Mouse (Mus musculus): ENCODE measurements around the gene Pla2g5. TPM values are rescaled to one million over a fixed set of nuclear protein-coding genes. Genes with fewer than 3 reads are reported as not detected.

Gene Pla2g5
- polyA plus RNA-seq, 1 experiment from 2014 or later = 2.1 TPM

- Histone ChIP-seq H3K4me1 (peaks cover 26% of the 10 kb centered on the region), H3K4me2 (no peak overlapping the region), H3K4me3 (no peak overlapping the region), H3K9ac (no peak overlapping the region), H3K36me3 (no peaks in the 10 kb centered on the region), H3K9me3 (peaks cover 13% of the 10 kb centered on the region), H3K27ac (replicated peaks) (no peak overlapping the region), H3K27me3 (replicated peaks) (peaks cover 16% of the 10 kb centered on the region)
- ATAC-seq (ENCODE audit: extremely low read depth, insufficient number of reproducible peaks, low FRiP score, low TSS enrichment) = no peak
- WGBS = 75% methylated on average over 2 of the region's 2 CpGs
Observed at GRCm38 (mm10) chr4:138821036-138821435, 42.2 kb downstream of the Pla2g5 start.

- Histone ChIP-seq H3K4me1 (peaks cover 20% of the 10 kb centered on the region), H3K9me3 (peaks cover 12% of the 10 kb centered on the region), H3K4me2 (peak overlapping the region; percentile 49), H3K36me3 (no peaks in the 10 kb centered on the region), H3K27ac (replicated peaks) (0 out of 2 replicates have a peak overlapping the region, but pooled peaks have one; percentile 42), H3K9ac (peak overlapping the region; percentile 38; the same call in 1 of the 2 replicates), H3K4me3 (no peak overlapping the region), H3K27me3 (replicated peaks) (peaks cover 31% of the 10 kb centered on the region)
- WGBS = 19% methylated on average over 8 of the region's 8 CpGs
- peak; percentile 65; the same call in 1 of the 2 replicates for ATAC-seq (ENCODE audit: extremely low read depth, insufficient number of reproducible peaks, low FRiP score, low TSS enrichment)
Observed at GRCm38 (mm10) chr4:138819101-138819500, 44.2 kb downstream of the Pla2g5 start.

- Histone ChIP-seq H3K27ac (replicated peaks) (no peak overlapping the region), H3K27me3 (replicated peaks) (peaks cover 45% of the 10 kb centered on the region), H3K9ac (no peak overlapping the region), H3K9me3 (peaks cover 4% of the 10 kb centered on the region), H3K4me1 (peaks cover 20% of the 10 kb centered on the region), H3K4me3 (no peak overlapping the region), H3K4me2 (no peak overlapping the region), H3K36me3 (no peaks in the 10 kb centered on the region)
- ATAC-seq (ENCODE audit: extremely low read depth, insufficient number of reproducible peaks, low FRiP score, low TSS enrichment) = no peak
- 55% methylated on average over 6 of the region's 6 CpGs for WGBS
Observed at GRCm38 (mm10) chr4:138817736-138818135, 45.5 kb downstream of the Pla2g5 start.

- H3K27me3 ChIP-seq (replicated peaks) = peaks cover 60% of the 10 kb centered on the region
Observed at GRCm38 (mm10) chr4:138816166-138816565, 47.1 kb downstream of the Pla2g5 start.

GRCm38 (mm10) chr4:138806920-138807541, 56.3 kb downstream of the Pla2g5 start:
- 51% methylated on average over 7 of the region's 7 CpGs for WGBS
- no peak overlapping the region for H3K4me2 ChIP-seq
- no peak for ATAC-seq (ENCODE audit: extremely low read depth, insufficient number of reproducible peaks, low FRiP score, low TSS enrichment)

More at GRCm38 (mm10) chr4:138816166-138816565, 47.1 kb downstream of the Pla2g5 start:
- Histone ChIP-seq H3K36me3 (no peaks in the 10 kb centered on the region), H3K9me3 (no peaks in the 10 kb centered on the region), H3K4me1 (peaks cover 20% of the 10 kb centered on the region), H3K27ac (replicated peaks) (no peak overlapping the region), H3K4me2 (no peak overlapping the region), H3K9ac (no peak overlapping the region), H3K4me3 (no peak overlapping the region)
- WGBS = 76% methylated on average over 9 of the region's 9 CpGs
- ATAC-seq (ENCODE audit: extremely low read depth, insufficient number of reproducible peaks, low FRiP score, low TSS enrichment) = no peak

GRCm38 (mm10) chr4:138806160-138806559, 57.1 kb downstream of the Pla2g5 start:
- Histone ChIP-seq H3K9me3 (no peaks in the 10 kb centered on the region), H3K36me3 (no peaks in the 10 kb centered on the region), H3K27ac (replicated peaks) (no peak overlapping the region), H3K9ac (no peak overlapping the region), H3K4me1 (peaks cover 6% of the 10 kb centered on the region; the same call in 1 of the 2 replicates), H3K4me2 (no peak overlapping the region), H3K4me3 (no peak overlapping the region), H3K27me3 (replicated peaks) (peaks cover 44% of the 10 kb centered on the region)
- ATAC-seq (ENCODE audit: extremely low read depth, insufficient number of reproducible peaks, low FRiP score, low TSS enrichment) = no peak
- WGBS = 73% methylated on average over 8 of the region's 8 CpGs

More at GRCm38 (mm10) chr4:138806920-138807541, 56.3 kb downstream of the Pla2g5 start:
- Histone ChIP-seq H3K4me3 (no peak overlapping the region), H3K9ac (no peak overlapping the region), H3K36me3 (no peaks in the 10 kb centered on the region), H3K9me3 (no peaks in the 10 kb centered on the region), H3K27me3 (replicated peaks) (peaks cover 45% of the 10 kb centered on the region), H3K4me1 (peaks cover 6% of the 10 kb centered on the region; the same call in 1 of the 2 replicates), H3K27ac (replicated peaks) (no peak overlapping the region)

GRCm38 (mm10) chr4:138805248-138805647, 58.0 kb downstream of the Pla2g5 start:
- no peak overlapping the region for H3K27ac ChIP-seq (replicated peaks)
- H3K4me3 ChIP-seq = no peak overlapping the region
- H3K9me3 ChIP-seq = no peaks in the 10 kb centered on the region
- no peak overlapping the region for H3K9ac ChIP-seq
- peaks cover 9% of the 10 kb centered on the region; the same call in 1 of the 2 replicates for H3K4me1 ChIP-seq
- no peaks in the 10 kb centered on the region for H3K36me3 ChIP-seq
- WGBS = 72% methylated on average over 8 of the region's 8 CpGs
- peaks cover 44% of the 10 kb centered on the region for H3K27me3 ChIP-seq (replicated peaks)
- no peak for ATAC-seq (ENCODE audit: extremely low read depth, insufficient number of reproducible peaks, low FRiP score, low TSS enrichment)
- no peak overlapping the region for H3K4me2 ChIP-seq

GRCm38 (mm10) chr4:138802917-138803316, 60.4 kb downstream of the Pla2g5 start:
- WGBS = 76% methylated on average over 11 of the region's 11 CpGs
- Histone ChIP-seq H3K4me3 (no peak overlapping the region), H3K27me3 (replicated peaks) (peaks cover 25% of the 10 kb centered on the region), H3K27ac (replicated peaks) (no peak overlapping the region), H3K4me1 (peaks cover 9% of the 10 kb centered on the region), H3K36me3 (no peaks in the 10 kb centered on the region), H3K9ac (no peak overlapping the region), H3K9me3 (no peaks in the 10 kb centered on the region), H3K4me2 (no peak overlapping the region)
- ATAC-seq (ENCODE audit: extremely low read depth, insufficient number of reproducible peaks, low FRiP score, low TSS enrichment) = no peak

GRCm38 (mm10) chr4:138801631-138802030, 61.7 kb downstream of the Pla2g5 start:
- H3K9me3 ChIP-seq = no peaks in the 10 kb centered on the region
- H3K9ac ChIP-seq = no peak overlapping the region
- peaks cover 25% of the 10 kb centered on the region for H3K27me3 ChIP-seq (replicated peaks)
- no peak overlapping the region for H3K27ac ChIP-seq (replicated peaks)
- H3K4me2 ChIP-seq = no peak overlapping the region
- no peak overlapping the region for H3K4me3 ChIP-seq
- H3K36me3 ChIP-seq = no peaks in the 10 kb centered on the region
- peaks cover 9% of the 10 kb centered on the region for H3K4me1 ChIP-seq
- ATAC-seq (ENCODE audit: extremely low read depth, insufficient number of reproducible peaks, low FRiP score, low TSS enrichment) = no peak
- WGBS = 76% methylated on average over 4 of the region's 4 CpGs

GRCm38 (mm10) chr4:138800134-138800744, 63.0 kb downstream of the Pla2g5 start:
- no peak overlapping the region for H3K27ac ChIP-seq (replicated peaks)
- H3K9me3 ChIP-seq = no peaks in the 10 kb centered on the region
- ATAC-seq (ENCODE audit: extremely low read depth, insufficient number of reproducible peaks, low FRiP score, low TSS enrichment) = no peak
- H3K4me2 ChIP-seq = no peak overlapping the region
- H3K4me1 ChIP-seq = peaks cover 9% of the 10 kb centered on the region
- no peak overlapping the region for H3K4me3 ChIP-seq
- peaks cover 25% of the 10 kb centered on the region for H3K27me3 ChIP-seq (replicated peaks)
- 63% methylated on average over 12 of the region's 12 CpGs for WGBS
- H3K36me3 ChIP-seq = no peaks in the 10 kb centered on the region
- no peak overlapping the region for H3K9ac ChIP-seq

- Histone ChIP-seq H3K9me3 (no peaks in the 10 kb centered on the region), H3K4me3 (no peak overlapping the region), H3K27me3 (replicated peaks) (peaks cover 20% of the 10 kb centered on the region), H3K36me3 (no peaks in the 10 kb centered on the region), H3K4me2 (no peak overlapping the region), H3K4me1 (peaks cover 9% of the 10 kb centered on the region), H3K27ac (replicated peaks) (no peak overlapping the region), H3K9ac (no peak overlapping the region)
- 58% methylated on average over 4 of the region's 4 CpGs for WGBS
- no peak for ATAC-seq (ENCODE audit: extremely low read depth, insufficient number of reproducible peaks, low FRiP score, low TSS enrichment)
Observed at GRCm38 (mm10) chr4:138797217-138797570, 66.1 kb downstream of the Pla2g5 start.
